Mouse (Mus musculus) urinary bladder, adult 2 months (tissue): ENCODE measurements around the gene 1700092M07Rik. TPM values are rescaled to one million over a fixed set of nuclear protein-coding genes. Genes with fewer than 3 reads are reported as not detected.

Experiments used
- polyA plus RNA-seq: library from polyadenylated mRNA; depleted of rRNA; stranded (reverse); fragments of >200 nt; gene quantifications from 2 replicates; pipeline ENCODE4 v1.2.3, GENCODE M21; 2012; rRNA removed

1700092M07Rik gene
- polyA plus RNA-seq, 1 experiment: 0.19 TPM

Other genes starting within 250 kb of the 1700092M07Rik start
- gene Slc22a8, start 149.5 kb upstream of the 1700092M07Rik start, polyA plus RNA-seq: not detected in 2 replicates
- not detected in 2 replicates for gene Slc22a6, start 122.7 kb upstream of the 1700092M07Rik start, polyA plus RNA-seq
- gene Chrm1, start 76.9 kb upstream of the 1700092M07Rik start, polyA plus RNA-seq: 0.04 and 0.06 TPM in 2 replicates
- gene Slc3a2, start 17.3 kb upstream of the 1700092M07Rik start, polyA plus RNA-seq: 103 and 115 TPM in 2 replicates
- gene Wdr74, start 4.9 kb upstream of the 1700092M07Rik start, polyA plus RNA-seq: 37.9 and 45.9 TPM in 2 replicates
- gene Stx5a, start 695 bp downstream of the 1700092M07Rik start, polyA plus RNA-seq: 96.5 and 99.1 TPM in 2 replicates
- gene Nxf1, start 16.4 kb downstream of the 1700092M07Rik start, polyA plus RNA-seq: 196 and 275 TPM in 2 replicates
- 97.8 and 112 TPM in 2 replicates for gene Tmem223, start 30.3 kb downstream of the 1700092M07Rik start, polyA plus RNA-seq
- 56.9 and 88.4 TPM in 2 replicates for gene Tmem179b, start 33.7 kb downstream of the 1700092M07Rik start, polyA plus RNA-seq
- gene Taf6l, start 45.7 kb downstream of the 1700092M07Rik start, polyA plus RNA-seq: 7.7 and 8.4 TPM in 2 replicates
- gene Polr2g, start 57.9 kb downstream of the 1700092M07Rik start, polyA plus RNA-seq: 63.3 and 81.5 TPM in 2 replicates
- 2.1 and 2.5 TPM in 2 replicates for gene Zbtb3, start 61.8 kb downstream of the 1700092M07Rik start, polyA plus RNA-seq
- 26.9 and 33.1 TPM in 2 replicates for gene Ttc9c, start 78.6 kb downstream of the 1700092M07Rik start, polyA plus RNA-seq
- gene Hnrnpul2, start 79.3 kb downstream of the 1700092M07Rik start, polyA plus RNA-seq: 60.7 and 73.9 TPM in 2 replicates
- gene AC129217.1, start 89.1 kb downstream of the 1700092M07Rik start, polyA plus RNA-seq: 0.40 and 1.5 TPM in 2 replicates
- 66.7 and 71.0 TPM in 2 replicates for gene Bscl2, start 96.7 kb downstream of the 1700092M07Rik start, polyA plus RNA-seq
- 0.29 and 0.44 TPM in 2 replicates for gene Gng3, start 98.5 kb downstream of the 1700092M07Rik start, polyA plus RNA-seq
- gene Lrrn4cl, start 110.0 kb downstream of the 1700092M07Rik start, polyA plus RNA-seq: 18.6 and 20.9 TPM in 2 replicates
- gene Ubxn1, start 130.8 kb downstream of the 1700092M07Rik start, polyA plus RNA-seq: 175 and 179 TPM in 2 replicates
- 74.7 and 77.6 TPM in 2 replicates for gene Uqcc3, start 140.2 kb downstream of the 1700092M07Rik start, polyA plus RNA-seq
- gene Lbhd1, start 143.0 kb downstream of the 1700092M07Rik start, polyA plus RNA-seq: 3.1 and 4.9 TPM in 2 replicates
- gene Gm49403, start 143.2 kb downstream of the 1700092M07Rik start, polyA plus RNA-seq: not detected in 2 replicates
- gene 1810009A15Rik, start 148.1 kb downstream of the 1700092M07Rik start, polyA plus RNA-seq: 56.1 and 65.1 TPM in 2 replicates
- 0.10 TPM in 1 of 2 replicates, not detected in the other for gene Gm49416, start 148.2 kb downstream of the 1700092M07Rik start, polyA plus RNA-seq
- gene Ints5, start 152.3 kb downstream of the 1700092M07Rik start, polyA plus RNA-seq: 15.5 and 16.3 TPM in 2 replicates
- 98.1 and 104 TPM in 2 replicates for gene Ganab, start 157.4 kb downstream of the 1700092M07Rik start, polyA plus RNA-seq
- gene B3gat3, start 179.7 kb downstream of the 1700092M07Rik start, polyA plus RNA-seq: 57.9 and 80.8 TPM in 2 replicates
- gene Rom1, start 188.6 kb downstream of the 1700092M07Rik start, polyA plus RNA-seq: 9.4 and 12.3 TPM in 2 replicates
- 40.5 and 45.3 TPM in 2 replicates for gene Eml3, start 188.8 kb downstream of the 1700092M07Rik start, polyA plus RNA-seq
- 29.9 and 47.6 TPM in 2 replicates for gene Mta2, start 201.2 kb downstream of the 1700092M07Rik start, polyA plus RNA-seq
- gene Tut1, start 213.1 kb downstream of the 1700092M07Rik start, polyA plus RNA-seq: 21.8 and 24.1 TPM in 2 replicates
- 398 and 489 TPM in 2 replicates for gene Eef1g, start 226.3 kb downstream of the 1700092M07Rik start, polyA plus RNA-seq
- gene Ahnak, start 248.6 kb downstream of the 1700092M07Rik start, polyA plus RNA-seq: 126 and 168 TPM in 2 replicates